Comparison of ENCODE assay signal across 25 mouse cellular contexts in genomic region chr1:53867316-53867715, GRCm38 (mm10).
DNase-seq lines count a peak whose midpoint lies in the region; ATAC-seq and TF ChIP-seq lines count a peak whose summit lies in the region.
"Had no signal": no experiment of that assay in that cellular context is flagged by ENCODE, and none has a peak within 500 bp of the region (broad histone marks: within the 10 kb centered on the region; RNA-seq: fewer than 3 reads in every experiment).

No protein-coding gene starts in this region.

- 87% methylated on average over 2 of the region's 2 CpGs for WGBS in forebrain, embryonic 10.5 days
- WGBS in forebrain, embryonic 14.5 days: 69% methylated on average over 2 of the region's 2 CpGs

- DNase-seq in forebrain, embryonic 10.5 days (ENCODE audit: extremely low spot score, low spot score): no peak
- no peak for DNase-seq in forebrain, embryonic 14.5 days (ENCODE audit: low spot score)
- peak; percentile 22 for DNase-seq in ES-E14 (ENCODE audit: low read depth, low spot score)
- DNase-seq in ZHBTc4 (ENCODE audit: low read depth, low spot score): peak; percentile 53
- no peak for DNase-seq in left cerebral cortex, postnatal 25 days (ENCODE audit: low spot score in 2 of 2)
- DNase-seq in layer of hippocampus, postnatal 10 days (ENCODE audit: low spot score in 2 of 2): no peak
- DNase-seq: adrenal gland, adult 2 months; adrenal gland, postnatal 10 days; adrenal gland, postnatal 25 days; B cell, adult 2 months; cerebellum, adult 11 months; cerebellum, adult 18-20 months; cerebellum, adult 8-10 months; cerebellum, adult 9-11 months; cerebellum, postnatal 14 days; cerebellum, postnatal 36 days; embryo, embryonic 11 days had no signal

- no peak for TF ChIP-seq EP300 in ES-Bruce4 (IDR thresholded peaks at IDR 0.05; ENCODE audit: insufficient read depth, low read depth, low read length)

- no peak overlapping the region for H3K4me3 ChIP-seq in forebrain, embryonic 10.5 days
- no peak overlapping the region for H3K4me3 ChIP-seq in forebrain, embryonic 14.5 days (ENCODE audit: low read depth, low read length)
- no peak overlapping the region for H3K4me3 ChIP-seq in ES-Bruce4 (ENCODE audit: low read depth, low read length)
- H3K4me3 ChIP-seq in ES-E14 (ENCODE audit: insufficient read depth in 1 of 2, low read depth in 1 of 2, low read length in 2 of 2, poor library complexity in 1 of 2, severe bottlenecking in 1 of 2): no peak overlapping the region
- H3K4me3 ChIP-seq: embryonic facial prominence, embryonic 13.5 days; embryonic facial prominence, embryonic 15.5 days; erythroblast, embryonic 14.5 days; forebrain, embryonic 13.5 days had no signal

- H3K4me2 ChIP-seq in forebrain, embryonic 14.5 days (ENCODE audit: low read length): no peak overlapping the region
- H3K4me2 ChIP-seq: embryonic facial prominence, embryonic 13.5 days; embryonic facial prominence, embryonic 15.5 days; forebrain, embryonic 13.5 days had no signal

- peak overlapping the region; percentile 36; the same call in 1 of the 2 replicates for H3K27ac ChIP-seq in forebrain, embryonic 10.5 days
- no peak overlapping the region for H3K27ac ChIP-seq in forebrain, embryonic 14.5 days (ENCODE audit: low read depth, low read length)
- H3K27ac ChIP-seq in ES-Bruce4 (ENCODE audit: insufficient read depth, low read length) (peak overlapping the region; percentile 87), ES-E14 (ENCODE audit: insufficient read depth, low read depth, low read length, poor library complexity, severe bottlenecking) (peak overlapping the region; percentile 7; the same call in 1 of the 2 replicates)
- H3K27ac ChIP-seq: embryonic facial prominence, embryonic 13.5 days; embryonic facial prominence, embryonic 15.5 days; forebrain, embryonic 13.5 days had no signal

- ATAC-seq in forebrain, embryonic 14.5 days: no peak
- ATAC-seq: CD4-positive, CD25-positive, alpha-beta regulatory T cell, adult 4 months; forebrain, embryonic 13.5 days; forebrain, embryonic 16.5 days had no signal

- intact Hi-C loops in left cerebral cortex, postnatal 25 days (cut with DNase I): no loop called here

- TF ChIP-seq CTCF in ES-Bruce4 (IDR thresholded peaks at IDR 0.05; ENCODE audit: low read depth, low read length): no peak

- in situ Hi-C loops in ES-E14 (cut with MboI; ENCODE audit: low sequenced_read_pairs in 2 of 2, unreplicated experiment in 2 of 2): no loop called here

- H3K4me1 ChIP-seq in forebrain, embryonic 10.5 days: peaks cover 15% of the 10 kb centered on the region
- no peaks in the 10 kb centered on the region for H3K4me1 ChIP-seq in forebrain, embryonic 14.5 days (ENCODE audit: control insufficient read depth, insufficient read depth, low read length)
- H3K4me1 ChIP-seq in ES-Bruce4 (ENCODE audit: control insufficient read depth, insufficient read depth, low read length) (peaks cover 2% of the 10 kb centered on the region), ES-E14 (ENCODE audit: control insufficient read depth in 2 of 2, insufficient read depth in 2 of 2, low read length in 2 of 2, poor library complexity in 1 of 2) (peaks cover 5% of the 10 kb centered on the region in 2 experiments)
- H3K4me1 ChIP-seq: embryonic facial prominence, embryonic 13.5 days; embryonic facial prominence, embryonic 15.5 days; forebrain, embryonic 13.5 days had no signal

- H3K9ac ChIP-seq in forebrain, embryonic 14.5 days (ENCODE audit: low read length): no peak overlapping the region
- H3K9ac ChIP-seq in ES-Bruce4 (ENCODE audit: low read depth, poor library complexity, severe bottlenecking) (no peak overlapping the region), ES-E14 (ENCODE audit: insufficient read depth, low read depth, low read length, poor library complexity, severe bottlenecking) (no peak overlapping the region)
- H3K9ac ChIP-seq: embryonic facial prominence, embryonic 13.5 days; embryonic facial prominence, embryonic 15.5 days; forebrain, embryonic 13.5 days had no signal

- no peaks in the 10 kb centered on the region for H3K27me3 ChIP-seq in forebrain, embryonic 10.5 days (ENCODE audit: poor library complexity, severe bottlenecking)
- H3K27me3 ChIP-seq in forebrain, embryonic 14.5 days (replicated peaks; ENCODE audit: control insufficient read depth, insufficient read depth, low read length): no peaks in the 10 kb centered on the region
- H3K27me3 ChIP-seq in ES-Bruce4 (ENCODE audit: control insufficient read depth, insufficient read depth, low read length, poor library complexity, severe bottlenecking): no peaks in the 10 kb centered on the region
- H3K27me3 ChIP-seq: CH12.LX; embryonic facial prominence, embryonic 13.5 days; embryonic facial prominence, embryonic 15.5 days; forebrain, embryonic 13.5 days had no signal

- H3K36me3 ChIP-seq in forebrain, embryonic 10.5 days (replicated peaks): no peaks in the 10 kb centered on the region
- no peaks in the 10 kb centered on the region for H3K36me3 ChIP-seq in forebrain, embryonic 14.5 days (ENCODE audit: control insufficient read depth, insufficient read depth, low read length)
- H3K36me3 ChIP-seq in ES-Bruce4 (ENCODE audit: control insufficient read depth, insufficient read depth, low read length, poor library complexity, severe bottlenecking) (no peaks in the 10 kb centered on the region), ES-E14 (ENCODE audit: control insufficient read depth, insufficient read depth, low read length, poor library complexity, severe bottlenecking) (no peaks in the 10 kb centered on the region)
- H3K36me3 ChIP-seq: embryonic facial prominence, embryonic 13.5 days; embryonic facial prominence, embryonic 15.5 days had no signal

- H3K9me3 ChIP-seq in forebrain, embryonic 10.5 days: no peaks in the 10 kb centered on the region
- H3K9me3 ChIP-seq in forebrain, embryonic 14.5 days (replicated peaks; ENCODE audit: control insufficient read depth, low read length): no peaks in the 10 kb centered on the region
- H3K9me3 ChIP-seq in ES-Bruce4 (replicated peaks; ENCODE audit: control insufficient read depth, insufficient read depth, low read length, poor library complexity, severe bottlenecking) (no peaks in the 10 kb centered on the region), ES-E14 (ENCODE audit: control insufficient read depth, insufficient read depth, low read depth, low read length) (no peaks in the 10 kb centered on the region)
- H3K9me3 ChIP-seq: embryonic facial prominence, embryonic 13.5 days; embryonic facial prominence, embryonic 15.5 days; forebrain, embryonic 13.5 days had no signal

- no peak for TF ChIP-seq POLR2A in ES-Bruce4 (IDR thresholded peaks at IDR 0.05; ENCODE audit: insufficient read depth, low read length)

TF ChIP-seq in ES-E14, 5 proteins besides CTCF, POLR2A, EP300 and RAD21:
- TF ChIP-seq ZNF384 (IDR thresholded peaks at IDR 0.05; ENCODE audit: low read depth, low read length): no peak
- no peak for TF ChIP-seq ZC3H11A (IDR thresholded peaks at IDR 0.05; ENCODE audit: borderline replicate concordance, low read depth, low read length)
- TF ChIP-seq HCFC1 (IDR thresholded peaks at IDR 0.05; ENCODE audit: borderline replicate concordance, insufficient read depth, low read length): no peak
- no peak for TF ChIP-seq MAFK (IDR thresholded peaks at IDR 0.05; ENCODE audit: insufficient read depth, low read depth, low read length)
- TF ChIP-seq CHD2 (IDR thresholded peaks at IDR 0.05; ENCODE audit: low read depth, low read length): no peak

Comparison
In these comparisons a context has a peak if more than half of its experiments do, and no peak if none do; other contexts are left out.
1. DNase-seq: peak in ES-E14 (single experiment) and ZHBTc4 (single experiment); none in forebrain, embryonic 10.5 days (single experiment), forebrain, embryonic 14.5 days (single experiment), left cerebral cortex, postnatal 25 days (0 of 2) and layer of hippocampus, postnatal 10 days (0 of 2).